Mouse (Mus musculus) midbrain, postnatal 0 days (tissue): ENCODE measurements at regions not wholly inside any gene's neighbourhood (a gene's known extent, or its start where the extent isn't known, plus 50 kb on each side); places are given as distances from the start of the nearest gene placed in this dataset.

Experiments used
- ATAC-seq: fragments of 200-750 bp; cut with Nextera tagmentation; 2 replicates; pipeline ENCODE4 v1.8.0; 2017; ENCODE audit warnings: moderate number of reproducible peaks, mild to moderate bottlenecking, moderate TSS enrichment, moderate library complexity; ENCODE audit not compliant: low FRiP score
- DNase-seq: peaks from one replicate; pipeline ENCODE4 v3.0.0-alpha.2; 2015; ENCODE audit warnings: low spot score
- H3K27ac ChIP-seq: fragments of 300-500 bp; sonication (generic); 2 replicates; pipeline ENCODE4 v1.5.1; 2014; ENCODE audit warnings: low read depth, mild to moderate bottlenecking, low read length, mixed read lengths
- H3K27me3 ChIP-seq: fragments of 300-500 bp; sonication (generic); 2 replicates; pipeline ENCODE4 v1.6.1; 2014; ENCODE audit warnings: low read length, control low read depth, mixed read lengths; ENCODE audit not compliant: insufficient read depth
- H3K36me3 ChIP-seq: fragments of 300-500 bp; sonication (generic); 2 replicates; pipeline ENCODE4 v1.6.1; 2014; ENCODE audit warnings: low read length, control low read depth, mixed read lengths; ENCODE audit not compliant: insufficient read depth
- H3K4me1 ChIP-seq: fragments of 300-500 bp; sonication (generic); 2 replicates; pipeline ENCODE4 v1.6.1; 2014; ENCODE audit warnings: mild to moderate bottlenecking, control low read depth, antibody characterized with exemption, low read length, mixed read lengths; ENCODE audit not compliant: insufficient read depth
- H3K4me2 ChIP-seq: fragments of 300-500 bp; sonication (generic); 2 replicates; pipeline ENCODE4 v1.6.1; 2014; ENCODE audit warnings: low read depth, mild to moderate bottlenecking, low read length, mixed read lengths; ENCODE audit not compliant: poor library complexity, severe bottlenecking
- H3K4me3 ChIP-seq: fragments of 300-500 bp; sonication (generic); 2 replicates; pipeline ENCODE4 v1.5.1; 2014; ENCODE audit warnings: low read depth, mild to moderate bottlenecking, low read length, moderate library complexity
- H3K9ac ChIP-seq: fragments of 300-500 bp; sonication (generic); replicated peaks from 2 replicates; pipeline ENCODE4 v1.6.1; 2014; ENCODE audit warnings: mild to moderate bottlenecking, low read length, moderate library complexity, mixed read lengths; ENCODE audit not compliant: poor library complexity, severe bottlenecking
- H3K9me3 ChIP-seq: fragments of 300-500 bp; sonication (generic); 2 replicates; pipeline ENCODE4 v1.6.1; 2016; ENCODE audit warnings: low read length, control low read depth
- CTCF ChIP-seq: IDR thresholded peaks from 2 replicates; pipeline ENCODE4 v1.5.1; 2016; ENCODE audit warnings: antibody characterized with exemption, mild to moderate bottlenecking
- WGBS: fragments of 180-500 bp; shearing (Covaris S2); extraction: QIAGEN DNeasy Blood & Tissue Kit; methylation state at CpG from one replicate; pipeline ENCODE4 v1.1.7; 2014; 5-methylcytosine and 5-hydroxymethylcytosine counted together

DNA sequence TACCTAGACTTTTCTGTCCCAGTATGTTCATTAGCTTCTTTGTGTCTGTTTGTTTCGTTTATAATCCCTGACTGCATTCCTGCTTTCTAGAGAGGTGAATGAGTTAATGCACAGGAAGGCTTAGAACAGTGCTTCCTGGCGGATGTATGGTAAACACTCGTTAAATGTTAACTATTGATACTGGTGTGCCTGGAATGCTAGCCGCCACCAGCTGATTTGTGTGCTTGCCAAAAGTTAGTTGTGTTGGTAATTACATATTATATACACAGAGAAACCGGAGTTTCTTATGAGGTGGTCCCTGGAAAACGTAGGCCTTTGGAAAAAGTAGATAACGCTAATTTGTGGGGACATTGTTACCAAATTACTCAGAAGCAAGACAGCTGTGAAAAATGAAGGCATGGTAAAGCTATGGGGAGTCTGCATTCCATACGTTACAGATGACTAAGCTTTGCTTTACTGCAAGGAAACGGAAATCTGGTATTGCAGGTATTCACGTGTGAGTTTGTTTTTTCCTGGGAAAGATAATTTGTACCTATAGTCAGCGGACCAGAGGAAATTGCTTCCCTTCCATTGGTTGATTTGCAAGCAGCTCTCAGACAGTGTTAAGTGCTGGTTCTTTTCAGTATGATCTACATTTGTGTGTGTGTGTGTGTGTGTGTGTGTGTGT is 1205.9 kb upstream of the A1bg start:
- 70% methylated on average over 11 of the region's 11 CpGs for WGBS
- Histone ChIP-seq H3K9me3 (no peaks in the 10 kb centered on the region), H3K4me3 (no peak overlapping the region), H3K4me2 (no peak overlapping the region), H3K27me3 (no peaks in the 10 kb centered on the region), H3K27ac (no peak overlapping the region), H3K9ac (no peak overlapping the region), H3K4me1 (no peaks in the 10 kb centered on the region), H3K36me3 (no peaks in the 10 kb centered on the region)
- no peak for TF ChIP-seq CTCF
- ATAC-seq (no peak), DNase-seq (no peak)

DNA sequence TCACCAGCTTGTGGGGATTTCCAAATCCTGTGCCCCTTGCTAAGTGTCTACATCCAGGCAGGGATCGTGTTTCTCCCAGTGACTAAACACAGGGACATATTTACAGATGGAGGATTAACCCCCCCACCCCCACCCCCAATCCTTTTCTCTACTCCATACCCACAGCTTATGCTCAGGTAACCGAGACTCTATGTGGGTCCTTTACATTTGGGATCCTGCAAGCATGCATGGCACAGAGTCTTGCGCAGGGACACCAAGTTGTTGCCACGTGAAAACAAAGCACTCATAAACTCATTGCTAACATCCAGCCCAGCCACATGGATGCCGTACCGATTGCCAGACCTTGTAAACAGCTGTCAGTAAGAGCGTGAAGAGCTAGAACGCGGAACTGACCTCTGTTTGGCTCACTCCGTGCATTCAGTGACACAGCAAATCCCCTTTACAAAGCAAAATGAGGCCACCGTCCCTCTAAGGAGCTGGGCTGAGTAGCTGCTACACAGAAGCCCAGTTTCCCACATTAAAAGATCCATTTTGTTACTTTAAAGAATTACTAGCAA is 1204.9 kb upstream of the A1bg start:
- DNase-seq: peak; percentile 53
- Histone ChIP-seq H3K9me3 (no peaks in the 10 kb centered on the region), H3K9ac (no peak overlapping the region), H3K4me3 (no peak overlapping the region), H3K27ac (no peak overlapping the region), H3K27me3 (no peaks in the 10 kb centered on the region), H3K36me3 (no peaks in the 10 kb centered on the region), H3K4me1 (no peaks in the 10 kb centered on the region), H3K4me2 (no peak overlapping the region)
- no peak for TF ChIP-seq CTCF
- ATAC-seq: 0 out of 2 replicates have a peak, but pooled peaks have one; percentile 8
- 29% methylated on average over 11 of the region's 11 CpGs for WGBS

DNA sequence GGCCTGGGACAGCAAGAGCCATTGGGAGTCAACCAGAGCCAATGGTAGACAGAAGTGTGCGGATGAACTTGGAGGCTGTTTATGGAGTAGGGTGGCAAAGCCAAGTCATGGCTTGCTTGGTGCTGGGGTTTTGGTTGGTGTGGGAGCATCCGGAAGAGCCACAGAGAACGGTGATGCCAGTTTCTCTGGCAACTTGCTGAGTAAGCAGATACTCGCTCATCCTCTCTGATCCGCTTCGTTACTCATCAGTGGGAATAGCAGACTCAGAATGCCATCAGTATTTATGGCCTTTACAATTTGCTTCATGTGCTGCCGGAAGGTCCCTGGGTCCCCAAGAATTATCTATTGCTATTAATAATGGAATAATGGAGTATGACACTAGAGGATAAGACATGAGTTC is 1202.9 kb upstream of the A1bg start:
- Histone ChIP-seq H3K4me3 (no peak overlapping the region), H3K36me3 (no peaks in the 10 kb centered on the region), H3K9ac (no peak overlapping the region), H3K4me2 (no peak overlapping the region), H3K4me1 (no peaks in the 10 kb centered on the region), H3K9me3 (no peaks in the 10 kb centered on the region), H3K27ac (no peak overlapping the region), H3K27me3 (no peaks in the 10 kb centered on the region)
- DNase-seq (no peak), ATAC-seq (no peak)
- no peak for TF ChIP-seq CTCF
- 86% methylated on average over 7 of the region's 7 CpGs for WGBS

DNA sequence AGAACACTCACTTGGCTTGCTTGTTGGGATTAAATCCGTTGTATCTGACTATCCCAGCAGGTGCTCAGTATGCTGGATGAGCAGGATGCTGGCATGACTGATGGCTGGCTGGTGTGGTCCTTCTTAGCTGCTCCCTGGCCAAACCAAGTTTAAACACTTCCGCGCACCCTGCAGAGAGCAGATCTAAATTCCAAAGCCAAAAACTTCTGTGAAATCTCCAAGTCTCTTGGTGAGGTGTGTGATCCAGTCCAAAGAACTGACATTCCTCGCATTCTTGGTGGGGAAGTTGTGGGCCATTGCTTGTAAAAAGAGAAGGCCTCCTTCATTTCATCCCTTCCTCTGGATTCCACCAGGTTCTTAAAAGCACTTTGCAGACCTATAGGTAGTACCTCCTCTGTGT is 1200.9 kb upstream of the A1bg start:
- Histone ChIP-seq H3K4me1 (no peaks in the 10 kb centered on the region), H3K9me3 (no peaks in the 10 kb centered on the region), H3K4me3 (no peak overlapping the region), H3K9ac (no peak overlapping the region), H3K27ac (no peak overlapping the region), H3K36me3 (no peaks in the 10 kb centered on the region), H3K27me3 (0 out of 2 replicates have a peak, but pooled peaks cover 3% of the 10 kb centered on the region), H3K4me2 (no peak overlapping the region)
- no peak for TF ChIP-seq CTCF
- WGBS: 80% methylated on average over 4 of the region's 4 CpGs
- DNase-seq (no peak), ATAC-seq (no peak)

DNA sequence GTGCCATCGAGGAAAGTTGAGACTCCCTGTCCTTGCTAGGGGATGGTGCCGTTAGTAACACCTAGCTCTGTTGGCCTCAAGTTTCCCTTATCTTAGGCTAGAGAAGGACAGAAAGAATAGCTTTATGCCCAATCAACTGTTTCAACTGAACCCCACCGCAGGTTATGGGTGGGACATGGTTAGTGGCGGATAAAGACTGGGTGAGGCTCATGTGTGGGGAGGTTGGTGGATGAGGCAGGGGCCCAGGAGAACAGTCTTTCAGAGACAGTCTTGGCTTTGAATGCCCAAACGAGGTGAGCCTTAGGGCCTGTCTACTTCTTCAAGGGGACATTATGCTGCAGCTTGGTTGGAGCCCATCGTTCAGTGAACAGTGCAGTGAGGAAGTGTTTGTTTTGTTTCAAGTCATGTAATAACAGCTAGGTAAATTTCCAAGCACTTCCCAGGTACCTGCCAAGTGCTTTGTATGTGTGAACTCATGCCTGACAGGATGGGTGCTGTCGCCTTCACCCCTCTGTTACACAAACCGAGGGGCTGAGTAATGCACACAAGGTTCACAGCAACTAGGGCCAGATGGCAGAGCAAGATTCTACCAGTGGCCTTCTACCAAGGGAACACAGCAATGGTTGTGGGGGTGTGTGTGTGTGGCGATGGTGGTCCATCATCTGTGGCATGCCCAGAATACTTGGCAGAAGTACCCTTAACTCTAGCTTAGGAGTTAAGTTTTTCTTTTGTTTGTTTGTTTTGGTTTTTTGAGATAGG is 1199.6 kb upstream of the A1bg start:
- no peaks in the 10 kb centered on the region for H3K9me3 ChIP-seq

DNA sequence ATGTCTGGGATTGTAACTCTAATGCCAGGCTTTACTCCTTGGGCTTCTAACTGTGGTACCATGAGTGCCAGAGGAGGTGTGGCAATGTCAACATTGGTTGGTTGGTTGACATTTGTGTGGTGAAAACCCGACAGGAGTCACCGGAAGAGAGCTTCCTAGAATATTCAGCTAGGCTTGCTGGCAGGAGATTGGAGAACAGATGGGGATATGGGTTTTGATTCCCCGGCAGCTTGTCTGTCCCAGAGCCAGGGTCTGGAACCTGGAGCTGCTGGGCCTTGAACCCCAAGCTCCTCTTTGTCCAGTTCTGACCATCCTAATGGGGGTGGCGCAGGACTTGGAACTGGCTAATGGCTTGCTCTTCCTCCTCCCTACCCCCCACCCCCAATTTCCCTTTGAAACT is 1198.9 kb upstream of the A1bg start:
- 90% methylated on average over 4 of the region's 4 CpGs for WGBS
- Histone ChIP-seq H3K27ac (no peak overlapping the region), H3K27me3 (0 out of 2 replicates have a peak, but pooled peaks cover 4% of the 10 kb centered on the region), H3K4me2 (no peak overlapping the region), H3K36me3 (no peaks in the 10 kb centered on the region), H3K4me1 (no peaks in the 10 kb centered on the region), H3K9me3 (no peaks in the 10 kb centered on the region), H3K4me3 (no peak overlapping the region), H3K9ac (no peak overlapping the region)
- no peak for TF ChIP-seq CTCF
- DNase-seq: no peak
- no peak for ATAC-seq

More for the DNA sequence above, 1199.6 kb upstream of the A1bg start:
- H3K9ac ChIP-seq: no peak overlapping the region
- H3K4me3 ChIP-seq: no peak overlapping the region
- no peak for TF ChIP-seq CTCF
- no peak overlapping the region for H3K27ac ChIP-seq
- 0 out of 2 replicates have a peak, but pooled peaks cover 4% of the 10 kb centered on the region for H3K27me3 ChIP-seq
- WGBS: 92% methylated on average over 9 of the region's 9 CpGs
- no peak overlapping the region for H3K4me2 ChIP-seq
- no peaks in the 10 kb centered on the region for H3K36me3 ChIP-seq
- H3K4me1 ChIP-seq: no peaks in the 10 kb centered on the region
- ATAC-seq: no peak
- no peak for DNase-seq
